Mouse (Mus musculus) telencephalon, adult 2 months (tissue): ENCODE results near the gene Glt8d1.

Experiments
- DNase-seq: peaks from one replicate; pipeline ENCODE4 v3.0.0-alpha.2; 2011; ENCODE audit warnings: low read depth, low spot score

Gene Glt8d1

DNA sequence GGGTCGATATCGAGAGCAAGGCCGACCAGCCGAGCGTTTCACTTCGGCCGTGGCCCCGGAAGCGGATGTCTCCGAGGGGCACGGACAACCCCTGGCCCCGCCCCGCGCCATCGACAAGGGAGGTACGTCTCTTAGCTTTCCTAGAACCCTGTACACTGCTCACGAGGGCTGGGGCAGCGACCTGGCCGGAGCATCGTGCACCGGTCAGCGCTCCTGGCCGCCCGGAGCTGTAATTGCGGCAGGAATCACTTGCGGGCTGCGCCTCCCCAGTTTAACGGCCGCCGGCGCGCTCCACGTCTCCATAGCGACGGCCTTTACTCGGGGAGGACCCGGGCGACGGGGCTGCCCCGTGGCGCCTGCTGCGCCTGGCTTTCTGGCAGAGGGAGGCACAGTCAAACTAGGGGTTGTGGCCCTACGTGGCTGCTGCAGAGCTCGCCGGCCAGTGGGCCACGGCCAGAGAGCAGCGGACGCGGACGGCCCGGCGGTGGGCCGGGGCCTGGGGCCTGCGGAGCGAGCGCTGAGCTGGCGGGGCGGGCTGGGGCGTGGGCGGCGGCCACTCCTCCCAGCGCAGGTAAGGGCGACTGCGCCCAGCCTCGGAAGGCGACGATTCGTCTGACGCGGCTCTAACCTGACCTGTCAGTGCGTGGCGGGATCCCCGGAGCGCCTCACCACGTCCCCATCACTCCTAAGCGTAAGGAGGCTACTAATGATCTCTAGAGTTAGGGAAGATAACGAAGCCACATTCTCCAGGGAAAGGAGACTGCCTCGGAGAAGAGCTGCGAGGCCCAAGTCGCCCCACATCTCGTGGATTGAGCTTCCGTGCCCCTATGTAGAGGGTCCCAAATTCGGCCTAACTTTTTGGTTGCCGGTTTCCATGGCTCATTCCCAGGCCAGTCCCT lies at the start of gene Glt8d1, which contains the start of gene Spcs1:
Gene Glt8d1, plus strand, starts transcription at position 94 of the 899 bp plus-strand sequence.
Gene Spcs1, minus strand, starts transcription at position 366 of the 899 bp plus-strand sequence.
- peak; percentile 65 for DNase-seq

DNA sequence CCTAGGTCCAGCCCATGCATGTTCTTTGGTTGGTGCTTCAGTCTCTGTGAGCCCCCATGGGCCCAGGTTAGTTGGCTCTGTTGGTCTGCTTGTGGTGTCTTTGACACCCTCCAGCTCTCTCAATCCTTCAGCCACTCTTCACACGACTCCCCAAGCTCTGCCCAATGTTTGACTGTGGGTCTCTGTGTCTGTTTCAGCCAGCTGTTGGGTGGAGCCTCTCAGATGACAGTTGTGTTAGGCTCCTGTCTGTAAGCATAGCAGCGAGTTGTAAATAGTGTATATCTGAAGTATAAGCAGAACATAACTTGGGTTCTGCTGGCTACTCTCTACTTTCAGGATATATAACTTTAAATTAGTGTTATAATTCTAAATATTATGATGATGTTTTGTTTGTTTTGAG lies 42.7 kb upstream of the Glt8d1 start:
- DNase-seq = no peak

DNA sequence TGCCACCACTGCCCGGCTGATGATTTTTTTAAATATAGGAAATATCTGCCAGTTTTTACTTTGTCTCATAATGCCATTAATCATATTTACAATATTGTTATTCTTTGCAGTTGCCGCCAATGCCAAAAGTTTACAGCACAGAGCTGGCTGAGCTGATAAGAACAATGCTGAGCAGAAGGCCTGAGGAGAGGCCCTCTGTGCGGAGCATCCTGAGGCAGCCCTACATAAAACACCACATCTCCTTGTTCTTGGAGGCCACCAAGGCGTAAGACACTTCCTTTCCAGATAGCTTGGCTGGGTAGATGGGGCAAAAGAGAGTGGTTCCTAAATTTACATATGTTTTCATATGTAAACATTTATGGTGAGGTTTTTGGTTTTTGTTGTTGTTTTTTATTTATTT lies 42.2 kb upstream of the Glt8d1 start:
- no peak for DNase-seq

DNA sequence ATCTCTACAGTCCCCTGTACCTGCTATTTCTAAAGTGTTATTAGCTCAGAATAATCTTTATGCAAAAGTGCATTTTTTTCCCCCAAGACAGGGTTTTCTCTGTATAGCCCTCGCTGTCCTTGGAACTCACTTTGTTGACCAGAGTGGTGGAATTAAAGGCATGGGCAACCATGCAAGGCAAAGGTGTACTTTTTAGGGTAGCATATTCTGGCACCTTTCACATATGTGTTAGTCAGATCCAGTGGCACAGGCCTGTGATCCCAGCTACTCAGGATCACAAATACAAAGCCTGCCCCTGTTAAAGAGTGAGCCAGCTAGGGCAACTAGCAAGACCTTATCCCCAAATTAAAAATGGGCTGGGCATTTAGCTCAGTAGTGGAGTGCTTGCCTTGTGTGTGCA lies 40.8 kb upstream of the Glt8d1 start:
- DNase-seq = no peak

DNA sequence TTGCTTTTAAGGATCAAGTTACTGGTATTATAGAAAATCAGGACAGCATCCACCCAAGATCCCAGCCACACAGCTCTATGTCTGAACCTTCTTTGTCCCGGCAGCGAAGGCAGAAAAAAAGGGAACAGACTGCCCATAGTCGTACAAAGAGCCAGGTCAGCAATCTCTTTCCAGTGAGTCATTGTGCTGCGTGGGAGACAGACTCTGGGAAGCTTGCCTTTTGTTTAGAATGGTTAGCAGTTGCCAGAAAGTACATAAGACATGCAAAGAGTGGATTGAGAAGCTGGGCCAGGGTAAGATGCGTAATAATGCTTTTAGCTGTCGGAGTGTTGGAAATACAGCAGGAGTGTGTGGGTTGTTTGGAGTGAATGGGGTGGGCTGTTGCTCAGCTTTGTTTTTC lies 27.0 kb upstream of the Glt8d1 start:
- DNase-seq = peak; percentile 87

DNA sequence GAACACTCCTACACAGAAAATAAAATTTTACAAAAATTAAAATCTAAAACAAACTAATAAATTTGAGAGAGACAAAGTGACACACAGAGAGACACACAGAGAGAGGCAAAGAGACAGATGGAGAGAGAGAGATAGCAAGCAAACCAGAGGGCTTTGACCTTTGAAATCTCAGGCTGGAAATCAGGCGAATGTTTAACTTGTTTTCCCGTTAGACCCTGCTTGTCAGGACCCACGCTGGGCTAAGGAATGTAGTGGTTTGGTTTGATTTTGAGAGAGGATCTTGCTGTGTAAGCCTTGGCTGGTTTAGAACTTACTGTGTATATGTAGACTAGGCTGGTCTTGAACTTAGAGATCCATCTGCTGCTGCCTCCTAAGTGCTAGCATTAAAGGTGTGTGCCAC lies 25.0 kb upstream of the Glt8d1 start:
- no peak for DNase-seq

DNA sequence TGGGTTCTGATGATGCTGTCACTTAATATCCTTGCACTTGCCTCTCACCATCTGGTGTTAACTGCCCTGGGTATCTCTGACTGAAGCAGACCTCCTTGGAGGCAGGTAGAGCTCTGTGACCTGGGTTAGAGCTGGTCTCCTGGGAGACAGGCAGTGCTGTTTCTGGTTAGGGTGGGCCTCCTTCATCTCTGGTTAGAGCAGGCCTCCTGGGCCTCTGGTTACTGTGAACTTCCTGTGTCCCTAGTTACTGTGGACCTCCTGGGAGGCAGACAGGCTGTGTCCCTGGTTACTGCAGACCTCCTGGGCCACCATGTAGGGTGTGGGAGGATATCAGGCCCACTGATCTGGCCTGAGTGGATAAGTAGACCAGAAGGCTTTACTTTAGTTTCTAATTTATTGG lies 4.8 kb upstream of the Glt8d1 start:
- DNase-seq = no peak

DNA sequence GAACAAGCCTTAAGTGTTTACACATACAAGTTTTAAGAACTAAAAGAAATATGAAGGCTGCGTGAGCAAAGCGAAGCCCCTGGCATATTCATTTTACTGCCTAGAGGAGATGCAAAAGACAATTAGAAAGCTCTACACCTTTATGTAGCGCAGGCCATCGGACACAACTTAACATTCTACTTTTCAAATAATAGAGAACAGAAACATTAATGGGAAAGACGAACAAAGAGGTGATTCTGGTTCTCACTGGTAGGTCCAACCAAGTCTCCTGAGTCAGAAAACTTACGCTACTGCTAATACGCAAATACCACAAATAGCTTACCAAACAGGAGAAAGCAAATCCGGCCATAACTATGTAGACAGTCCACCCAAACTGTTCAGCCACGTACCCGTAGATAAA lies 844 bp upstream of the Glt8d1 start:
- no peak for DNase-seq

DNA sequence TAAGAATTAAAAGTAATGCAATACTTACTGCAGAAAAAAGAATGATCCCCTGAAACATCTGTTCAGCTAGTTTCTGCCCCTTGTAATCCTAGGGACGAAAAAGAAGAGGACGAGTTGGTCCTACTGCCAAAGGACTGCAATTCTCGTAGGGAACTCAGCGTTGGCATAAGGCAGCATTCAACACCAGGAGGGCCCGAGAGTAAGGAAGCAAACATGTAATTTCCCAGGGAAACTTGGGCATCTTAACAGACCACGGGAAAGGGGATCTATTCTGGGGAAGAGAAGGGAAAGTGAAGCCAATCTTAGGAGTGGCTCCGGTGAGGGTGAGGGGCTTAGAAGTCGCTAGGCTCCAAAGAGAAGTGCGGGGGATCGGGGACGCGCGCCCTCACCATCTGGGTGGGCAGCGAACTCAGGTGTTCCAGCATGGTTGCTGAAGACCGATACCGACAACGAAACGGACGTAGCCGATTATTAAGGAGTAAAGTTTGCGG lies 339 bp upstream of the Glt8d1 start:
- peak; percentile 6 for DNase-seq

DNA sequence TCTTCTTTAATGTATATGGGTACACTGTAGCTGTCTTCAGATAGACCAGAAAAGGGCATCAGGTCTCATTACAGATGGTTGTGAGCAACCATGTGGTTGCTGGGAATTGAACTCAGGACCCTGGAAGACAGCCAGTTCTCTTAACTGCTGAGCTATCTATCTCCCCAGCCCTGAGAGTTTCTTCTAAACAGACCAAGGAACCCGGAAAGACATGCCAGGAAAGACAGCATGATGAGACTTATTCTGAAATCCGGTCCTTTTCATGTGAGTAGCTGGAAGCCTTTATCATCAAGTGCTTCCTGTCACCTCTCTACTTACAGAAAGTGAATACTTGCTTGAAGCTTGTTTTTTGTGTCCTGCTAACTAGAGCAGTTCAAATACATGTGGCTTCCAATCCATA lies 3.3 kb downstream of the Glt8d1 start:
- no peak for DNase-seq

DNA sequence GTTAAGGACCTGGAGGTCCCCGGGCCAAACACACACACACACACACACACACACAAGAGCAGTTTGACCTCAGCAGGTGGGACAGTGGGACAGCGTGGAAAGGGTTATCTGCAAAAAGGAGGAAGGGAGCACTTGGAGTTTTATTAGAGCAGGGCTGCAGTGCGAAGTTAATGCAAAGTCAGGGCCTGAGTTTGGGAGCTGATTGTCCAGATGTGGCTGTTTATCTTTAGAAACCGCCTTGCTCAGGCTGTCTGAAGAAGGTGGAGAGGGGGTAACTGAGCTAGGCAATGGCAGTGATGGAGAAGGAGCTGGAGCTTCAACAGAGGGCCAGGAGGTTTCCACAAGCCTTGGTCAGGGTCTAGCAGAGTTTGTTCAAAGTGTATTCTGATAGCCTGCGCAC lies 5.6 kb downstream of the Glt8d1 start:
- DNase-seq = no peak

DNA sequence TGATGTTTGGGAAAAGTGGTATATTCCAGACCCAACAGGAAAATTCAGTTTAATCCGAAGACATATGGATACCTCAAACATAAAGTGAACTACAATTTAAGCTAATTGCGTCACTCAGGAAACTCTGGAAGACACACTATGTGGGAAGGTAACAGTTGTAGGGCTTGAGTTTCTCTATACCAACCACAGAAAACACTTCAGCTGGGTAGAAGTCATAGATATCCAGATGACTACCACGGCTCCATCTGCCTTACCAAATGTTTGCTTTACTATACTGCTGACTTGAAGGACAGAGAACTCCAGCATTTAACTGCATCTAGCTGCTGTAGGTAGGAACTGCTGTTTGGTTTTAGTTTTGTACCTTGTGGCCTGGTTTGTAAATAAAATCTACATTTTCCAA lies 10.4 kb downstream of the Glt8d1 start:
- DNase-seq = peak; percentile 34

DNA sequence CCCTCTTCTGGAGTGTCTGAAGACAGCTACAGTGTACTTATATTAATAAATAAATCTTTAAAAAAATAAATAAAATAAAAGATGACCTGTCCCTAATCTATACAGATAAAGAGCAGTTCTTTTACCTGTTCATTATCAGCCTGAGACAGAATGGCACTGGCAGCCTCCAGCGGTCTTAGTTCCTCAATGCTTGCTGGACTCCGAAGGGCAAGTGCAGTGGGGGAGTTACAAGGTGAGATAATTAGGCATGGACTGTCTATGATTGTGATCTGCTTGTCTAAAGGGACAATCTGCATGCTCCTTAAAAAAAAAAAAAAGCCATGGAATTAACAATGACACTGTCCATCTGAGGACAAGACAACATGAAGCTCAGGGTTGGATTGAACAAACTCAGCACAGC lies 12.7 kb downstream of the Glt8d1 start:
- no peak for DNase-seq

DNA sequence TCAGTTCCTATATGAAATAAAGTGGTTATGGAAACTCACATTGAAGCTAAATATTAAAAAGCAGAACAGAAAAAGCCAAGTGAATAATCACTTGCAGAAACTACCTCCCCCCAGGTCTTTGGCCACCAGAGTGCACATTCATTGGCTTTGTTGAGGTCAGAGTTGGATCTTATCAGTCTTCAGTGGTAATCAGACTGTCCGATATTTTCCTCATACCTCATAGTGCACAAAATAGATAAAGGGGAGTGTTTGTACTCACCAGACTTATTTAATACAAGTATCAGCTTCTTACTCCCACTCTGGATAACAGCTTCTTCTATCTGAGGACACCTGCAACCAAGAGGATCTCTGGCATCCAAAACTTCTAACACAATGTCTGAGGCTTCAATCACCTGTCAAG lies 14.9 kb downstream of the Glt8d1 start:
- no peak for DNase-seq

DNA sequence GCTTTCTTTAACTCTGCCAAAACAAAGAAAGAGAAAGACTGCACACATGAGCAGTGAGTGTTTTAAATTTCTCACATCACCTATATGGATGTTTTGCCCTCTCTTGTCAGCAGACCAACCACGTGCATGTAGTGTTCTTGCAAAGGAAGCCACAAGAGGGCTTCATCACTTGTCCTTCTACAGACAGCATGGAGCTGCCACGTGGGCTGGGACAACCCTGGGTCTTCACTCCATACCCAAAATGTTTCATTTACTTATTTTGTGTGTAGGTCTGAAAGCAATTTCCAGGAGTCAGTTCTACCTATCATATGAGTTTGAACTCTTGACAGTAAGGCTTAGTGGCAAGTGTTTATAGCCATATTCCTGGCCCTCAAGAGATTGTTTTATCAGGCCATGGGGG lies 16.7 kb downstream of the Glt8d1 start:
- DNase-seq = peak; percentile 8

DNA sequence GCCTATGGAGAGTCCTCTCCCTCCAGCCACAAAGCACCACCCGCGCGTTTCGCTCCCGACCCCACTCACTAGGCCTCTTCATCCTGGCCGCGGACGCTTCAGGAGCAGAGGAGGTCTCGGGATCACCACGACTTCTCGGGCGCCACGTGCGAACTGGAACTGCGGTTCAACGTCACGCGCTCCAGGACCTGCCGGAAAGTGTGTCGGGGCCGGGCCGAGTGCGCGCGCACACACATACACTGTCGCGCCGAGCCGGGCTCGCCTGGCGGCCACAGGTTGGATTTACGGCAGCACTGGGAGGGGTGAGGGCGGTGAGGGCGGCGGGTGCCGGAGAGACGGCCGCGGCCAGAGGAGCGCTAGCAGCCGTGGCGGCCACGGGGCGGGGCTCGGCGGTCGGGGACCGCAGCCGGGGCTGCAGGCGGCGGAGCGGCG lies 17.7 kb downstream of the Glt8d1 start, which contains the start of the genes Pbrm1 and Gnl3:
Gene Pbrm1, plus strand, starts transcription at position 279 of the 432 bp plus-strand sequence.
Gene Gnl3, minus strand, starts transcription at position 293 of the 432 bp plus-strand sequence.
- DNase-seq = peak; percentile 94

DNA sequence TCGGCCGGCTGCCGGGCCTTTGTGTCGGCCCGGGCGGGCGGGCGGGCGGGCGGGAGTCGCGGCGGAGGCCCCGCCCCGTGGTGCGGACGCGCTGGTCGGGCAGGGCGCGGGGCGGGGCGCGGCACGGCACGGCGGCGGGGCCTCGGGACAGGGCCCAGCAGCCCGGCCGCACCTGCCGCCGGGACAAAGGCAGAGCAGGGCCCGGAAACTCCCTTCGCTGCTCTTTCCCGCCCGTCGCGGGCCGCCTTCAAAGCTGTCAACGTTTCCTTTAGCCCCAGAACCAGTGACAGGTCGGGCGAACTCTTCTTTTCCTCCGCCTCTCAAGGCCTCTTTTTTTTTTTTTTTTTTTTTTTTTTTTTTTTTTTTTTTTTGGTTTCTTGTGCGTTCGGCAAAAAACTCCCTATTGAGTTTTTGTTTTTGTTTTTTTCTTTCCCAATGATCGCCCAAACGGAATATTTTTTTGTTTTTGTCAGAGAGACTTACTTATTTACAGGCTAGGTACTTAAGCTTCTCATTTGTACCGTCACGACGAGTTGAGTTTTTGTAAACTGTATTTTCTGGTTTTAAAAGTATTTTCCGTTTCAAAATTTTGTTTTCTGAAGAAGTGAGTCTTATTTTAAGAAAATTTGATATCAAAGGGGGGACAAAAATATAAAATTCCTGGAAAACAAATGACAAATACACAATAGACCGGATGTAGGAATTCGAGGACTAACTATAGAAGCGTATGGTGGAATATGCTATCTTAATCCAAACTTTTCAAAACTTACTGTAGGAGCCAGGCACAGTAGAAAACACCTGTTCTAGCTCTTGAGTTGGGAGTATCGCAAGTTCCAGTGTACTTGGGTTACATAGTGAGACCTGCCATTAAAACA lies 18.4 kb downstream of the Glt8d1 start:
- DNase-seq = peak; percentile 31

DNA sequence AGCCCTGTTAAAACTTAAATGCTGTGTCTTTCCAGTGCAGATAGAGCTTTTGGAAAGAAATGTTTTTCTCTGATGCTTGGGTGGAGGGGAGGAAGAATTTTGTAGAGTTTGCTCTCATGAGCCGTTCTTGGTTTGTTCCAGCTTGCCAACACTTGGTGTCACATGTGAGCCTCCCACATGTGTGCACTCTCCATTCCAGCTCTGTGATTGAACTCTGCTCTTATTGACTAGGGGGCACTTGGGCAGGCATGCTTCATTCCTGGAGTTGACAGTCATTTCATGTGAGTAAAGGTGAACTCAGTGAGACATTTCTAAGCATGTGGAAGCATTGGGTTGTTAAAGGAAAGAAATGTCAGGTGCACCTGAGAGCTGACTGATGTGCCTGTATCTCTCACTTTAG lies 21.4 kb downstream of the Glt8d1 start:
- no peak for DNase-seq

DNA sequence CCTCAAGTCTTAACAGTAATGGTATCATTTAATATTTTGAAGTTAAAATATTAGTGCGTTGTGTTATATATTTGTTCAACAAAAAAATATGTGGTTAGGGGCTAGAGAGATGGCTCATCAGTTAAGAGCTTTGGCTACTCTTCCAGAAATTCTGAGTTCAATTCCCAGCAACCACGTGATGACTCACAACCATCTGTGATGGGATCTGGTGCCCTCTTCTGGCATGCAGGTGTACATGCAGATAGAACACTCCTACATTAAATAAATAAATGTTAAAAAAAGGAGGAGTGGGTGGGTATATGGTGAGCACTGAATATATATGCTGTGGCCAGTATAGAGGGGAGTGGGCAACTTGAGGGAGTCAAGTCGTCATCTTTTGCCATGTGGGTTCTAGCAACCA lies 24.6 kb downstream of the Glt8d1 start:
- DNase-seq = no peak

DNA sequence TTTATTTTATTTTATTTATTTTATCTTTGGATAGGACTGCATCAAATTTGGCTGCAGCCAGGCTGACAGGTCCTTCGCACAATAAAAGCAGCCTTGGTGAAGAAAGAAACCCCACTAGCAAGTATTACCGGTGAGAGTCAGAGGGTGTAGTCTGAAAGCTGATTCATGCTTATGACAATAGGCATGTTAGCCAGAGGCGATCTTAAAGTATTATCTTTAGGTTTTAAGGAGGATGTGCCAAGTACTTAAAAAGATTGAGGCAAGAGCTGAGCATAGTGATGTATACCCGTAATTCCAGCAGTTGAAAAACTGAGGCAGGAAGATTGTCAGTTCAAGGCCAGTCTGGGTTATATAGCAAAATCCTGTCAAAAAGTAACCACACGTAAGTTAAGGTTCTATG lies 44.1 kb downstream of the Glt8d1 start:
- no peak for DNase-seq

DNA sequence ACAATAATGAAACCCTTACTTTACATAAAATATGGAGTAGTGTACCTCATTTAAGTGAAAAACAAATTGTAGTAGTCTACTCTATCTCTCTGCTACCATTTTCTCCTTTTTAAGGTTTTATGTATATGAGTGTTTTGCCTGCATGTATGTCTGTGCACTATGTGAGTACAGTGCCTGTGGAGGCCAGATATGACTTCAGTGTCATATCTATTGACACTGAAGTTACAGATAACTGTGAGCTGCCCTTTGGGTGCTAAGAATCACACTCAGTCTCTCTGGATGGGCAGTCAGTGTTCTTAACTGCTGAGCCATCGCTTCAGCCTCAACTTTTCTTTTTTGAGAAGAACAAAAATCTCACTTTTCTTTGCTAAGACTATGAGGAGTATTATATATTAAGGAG lies 44.6 kb downstream of the Glt8d1 start:
- DNase-seq = no peak
